Mouse (Mus musculus) liver, embryonic 15.5 days (tissue): Measurements from ENCODE around the gene Pdzd7. TPM values are rescaled to one million over a fixed set of nuclear protein-coding genes. Genes with fewer than 3 reads are reported as not detected.
A peak's percentile ranks its signal among the peaks of the same experiment; 100 is the strongest.

Experiments used
- ATAC-seq: fragments of 200-750 bp; cut with Nextera tagmentation; 2 replicates; pipeline ENCODE4 v1.8.0; 2017; ENCODE audit warnings: moderate number of reproducible peaks, mild to moderate bottlenecking, moderate library complexity; ENCODE audit not compliant: insufficient read depth
- H3K27ac ChIP-seq: fragments of 300-500 bp; sonication (generic); replicated peaks from 2 replicates; pipeline ENCODE4 v1.5.1; 2015; ENCODE audit warnings: mild to moderate bottlenecking, inconsistent platforms
- H3K27me3 ChIP-seq: fragments of 300-500 bp; sonication (generic); 2 replicates; pipeline ENCODE4 v1.6.1; 2015; ENCODE audit warnings: mild to moderate bottlenecking, inconsistent platforms
- H3K36me3 ChIP-seq: fragments of 300-500 bp; sonication (generic); replicated peaks from 2 replicates; pipeline ENCODE4 v1.6.1; 2015; ENCODE audit warnings: moderate library complexity, mild to moderate bottlenecking, inconsistent platforms
- H3K4me1 ChIP-seq: fragments of 300-500 bp; sonication (generic); replicated peaks from 2 replicates; pipeline ENCODE4 v1.6.1; 2015; ENCODE audit warnings: inconsistent platforms
- H3K4me2 ChIP-seq: fragments of 300-500 bp; sonication (generic); 2 replicates; pipeline ENCODE4 v1.6.1; 2015; ENCODE audit warnings: moderate library complexity, mild to moderate bottlenecking, inconsistent platforms
- H3K4me3 ChIP-seq: fragments of 300-500 bp; sonication (generic); replicated peaks from 2 replicates; pipeline ENCODE4 v1.5.1; 2015; ENCODE audit warnings: mild to moderate bottlenecking, inconsistent platforms
- H3K9ac ChIP-seq: fragments of 300-500 bp; sonication (generic); 2 replicates; pipeline ENCODE4 v1.6.1; 2015; ENCODE audit warnings: moderate library complexity, mild to moderate bottlenecking, inconsistent platforms
- H3K9me3 ChIP-seq: fragments of 300-500 bp; sonication (generic); replicated peaks from 2 replicates; pipeline ENCODE4 v1.6.1; 2016; ENCODE audit warnings: inconsistent platforms
- WGBS: fragments of 180-500 bp; shearing (Covaris S2); methylation state at CpG from one replicate; pipeline ENCODE4 v1.1.7; 2015; ENCODE audit warnings: mixed read lengths; ENCODE audit not compliant: insufficient replicate concordance; 5-methylcytosine and 5-hydroxymethylcytosine counted together
- polyA plus RNA-seq: library from polyadenylated mRNA; unstranded; fragments of >200 nt; fragmentation: Nextera tagmentation; extraction: Ambion mirVana; gene quantifications from 2 replicates; pipeline ENCODE4 v1.2.1, GENCODE M21; 2015

The Pdzd7 gene
- polyA plus RNA-seq, 1 experiment from 2014 or later, result not detected

- Histone ChIP-seq H3K4me1 (peaks cover 39% of the 10 kb centered on the region), H3K27ac (peak overlapping the region; percentile 64), H3K4me3 (peak overlapping the region; percentile 57), H3K4me2 (peak overlapping the region; percentile 64), H3K27me3 (peaks cover 44% of the 10 kb centered on the region), H3K36me3 (0 out of 2 replicates have a peak, but pooled peaks cover 4% of the 10 kb centered on the region), H3K9me3 (no peaks in the 10 kb centered on the region), H3K9ac (no peak overlapping the region)
- ATAC-seq, result peak; percentile 47
- WGBS, result 70% methylated on average over 8 of the region's 8 CpGs
Observed at GRCm38 (mm10) chr19:44991031-44991430, 54.5 kb downstream of the Pdzd7 start.

- peaks cover 44% of the 10 kb centered on the region for H3K27me3 ChIP-seq
- WGBS, result 12% methylated on average over 22 of the region's 22 CpGs
- no peak for ATAC-seq
- peak overlapping the region; percentile 47; the same call in 1 of the 2 replicates for H3K9ac ChIP-seq
- H3K4me3 ChIP-seq, result peak overlapping the region; percentile 57
- peak overlapping the region; percentile 64 for H3K4me2 ChIP-seq
- H3K4me1 ChIP-seq, result peaks cover 48% of the 10 kb centered on the region
- H3K27ac ChIP-seq, result peak overlapping the region; percentile 76
- H3K36me3 ChIP-seq, result 0 out of 2 replicates have a peak, but pooled peaks cover 4% of the 10 kb centered on the region
- H3K9me3 ChIP-seq, result no peaks in the 10 kb centered on the region
Observed at GRCm38 (mm10) chr19:44989567-44990495, 55.7 kb downstream of the Pdzd7 start.

GRCm38 (mm10) chr19:44988831-44989566 is 56.5 kb downstream of the Pdzd7 start, which contains the start of gene Sema4g:
Gene Sema4g, plus strand, starts transcription at chr19:44989101.
- 1% methylated on average over 51 of the region's 58 CpGs for WGBS
- H3K9me3 ChIP-seq, result no peaks in the 10 kb centered on the region
- H3K9ac ChIP-seq, result peak within 1 kb of the TSS; percentile 47; the same call in 1 of the 2 replicates
- peaks cover 48% of the 10 kb centered on the region for H3K4me1 ChIP-seq
- 0 out of 2 replicates have a peak, but pooled peaks cover 4% of the 10 kb centered on the region for H3K36me3 ChIP-seq
- peaks cover 44% of the 10 kb centered on the region for H3K27me3 ChIP-seq
- peak; percentile 61 for ATAC-seq
- peak within 1 kb of the TSS; percentile 64 for H3K4me2 ChIP-seq
- H3K4me3 ChIP-seq, result peak within 1 kb of the TSS; percentile 57
- peak within 1 kb of the TSS; percentile 76 for H3K27ac ChIP-seq

- H3K4me1 ChIP-seq, result peaks cover 48% of the 10 kb centered on the region
- no peaks in the 10 kb centered on the region for H3K9me3 ChIP-seq
- no peak overlapping the region for H3K9ac ChIP-seq
- H3K4me2 ChIP-seq, result peak overlapping the region; percentile 64; the same call in 1 of the 2 replicates
- no peak overlapping the region for H3K4me3 ChIP-seq
- 0 out of 2 replicates have a peak overlapping the region, but pooled peaks have one; percentile 76 for H3K27ac ChIP-seq
- H3K27me3 ChIP-seq, result peaks cover 44% of the 10 kb centered on the region
- ATAC-seq, result no peak
- 41% methylated on average over 9 of the region's 9 CpGs for WGBS
- 0 out of 2 replicates have a peak, but pooled peaks cover 6% of the 10 kb centered on the region for H3K36me3 ChIP-seq
Observed at GRCm38 (mm10) chr19:44988321-44988720, 57.2 kb downstream of the Pdzd7 start.

- H3K4me2 ChIP-seq, result no peak overlapping the region
- no peak overlapping the region for H3K4me3 ChIP-seq
- no peak overlapping the region for H3K27ac ChIP-seq
- H3K27me3 ChIP-seq, result peaks cover 44% of the 10 kb centered on the region
- no peak for ATAC-seq
- H3K9ac ChIP-seq, result no peak overlapping the region
- H3K9me3 ChIP-seq, result no peaks in the 10 kb centered on the region
- H3K4me1 ChIP-seq, result peaks cover 46% of the 10 kb centered on the region
- H3K36me3 ChIP-seq, result 0 out of 2 replicates have a peak, but pooled peaks cover 8% of the 10 kb centered on the region
- WGBS, result 47% methylated on average over 6 of the region's 6 CpGs
Observed at GRCm38 (mm10) chr19:44987851-44988250, 57.7 kb downstream of the Pdzd7 start.

- Histone ChIP-seq H3K9ac (no peak overlapping the region), H3K36me3 (peaks cover 5% of the 10 kb centered on the region; the same call in 1 of the 2 replicates), H3K27ac (no peak overlapping the region), H3K9me3 (no peaks in the 10 kb centered on the region), H3K4me1 (peaks cover 38% of the 10 kb centered on the region), H3K27me3 (peaks cover 44% of the 10 kb centered on the region), H3K4me2 (no peak overlapping the region), H3K4me3 (no peak overlapping the region)
- WGBS, result 43% methylated on average over 6 of the region's 6 CpGs
- no peak for ATAC-seq
Observed at GRCm38 (mm10) chr19:44987004-44987403, 58.5 kb downstream of the Pdzd7 start.

- Histone ChIP-seq H3K36me3 (peaks cover 15% of the 10 kb centered on the region), H3K4me3 (no peak overlapping the region), H3K4me2 (no peak overlapping the region), H3K9ac (no peak overlapping the region), H3K27me3 (peaks cover 34% of the 10 kb centered on the region), H3K9me3 (no peaks in the 10 kb centered on the region), H3K4me1 (peaks cover 34% of the 10 kb centered on the region), H3K27ac (no peak overlapping the region)
- WGBS, result 46% methylated on average over 5 of the region's 5 CpGs
- ATAC-seq, result no peak
Observed at GRCm38 (mm10) chr19:44985159-44985988, 60.1 kb downstream of the Pdzd7 start.

- Histone ChIP-seq H3K9me3 (no peaks in the 10 kb centered on the region), H3K4me2 (no peak overlapping the region), H3K27ac (no peak overlapping the region), H3K4me3 (no peak overlapping the region), H3K4me1 (peaks cover 34% of the 10 kb centered on the region), H3K27me3 (peaks cover 24% of the 10 kb centered on the region), H3K36me3 (peaks cover 22% of the 10 kb centered on the region), H3K9ac (no peak overlapping the region)
- ATAC-seq, result no peak
- 87% methylated on average over 4 of the region's 4 CpGs for WGBS
Observed at GRCm38 (mm10) chr19:44984420-44984819, 61.1 kb downstream of the Pdzd7 start.

GRCm38 (mm10) chr19:44983366-44983765 is 62.2 kb downstream of the Pdzd7 start:
- 0 out of 2 replicates have a peak overlapping the region, but pooled peaks have one; percentile 19 for H3K27ac ChIP-seq

GRCm38 (mm10) chr19:44982477-44983115 is 62.9 kb downstream of the Pdzd7 start:
- no peak overlapping the region for H3K4me3 ChIP-seq
- H3K9ac ChIP-seq, result no peak overlapping the region
- no peaks in the 10 kb centered on the region for H3K9me3 ChIP-seq
- peaks cover 6% of the 10 kb centered on the region for H3K27me3 ChIP-seq
- no peak for ATAC-seq
- H3K4me1 ChIP-seq, result peaks cover 16% of the 10 kb centered on the region
- H3K36me3 ChIP-seq, result peaks cover 39% of the 10 kb centered on the region
- H3K4me2 ChIP-seq, result no peak overlapping the region
- H3K27ac ChIP-seq, result no peak overlapping the region
- WGBS, result 62% methylated on average over 7 of the region's 7 CpGs

More at GRCm38 (mm10) chr19:44983366-44983765, 62.2 kb downstream of the Pdzd7 start:
- Histone ChIP-seq H3K4me1 (peaks cover 23% of the 10 kb centered on the region), H3K9me3 (no peaks in the 10 kb centered on the region), H3K36me3 (peaks cover 32% of the 10 kb centered on the region), H3K4me3 (no peak overlapping the region), H3K4me2 (no peak overlapping the region), H3K27me3 (peaks cover 14% of the 10 kb centered on the region), H3K9ac (no peak overlapping the region)
- WGBS, result 80% methylated on average over 6 of the region's 6 CpGs
- no peak for ATAC-seq
